Mouse (Mus musculus) layer of hippocampus, adult 2 months (tissue): ENCODE measurements around the gene Anxa5. TPM values are rescaled to one million over a fixed set of nuclear protein-coding genes. Genes with fewer than 3 reads are reported as not detected.

Experiments used
- DNase-seq, 2 experiments: peaks; one replicate each; pipeline ENCODE4 v3.0.0; 2022; ENCODE audit warnings: low spot score in 2 of 2
- H3K27ac ChIP-seq: fragments of 200-600 bp; 2 replicates; pipeline ENCODE4 v1.8.1; 2022
- H3K4me3 ChIP-seq: fragments of 200-600 bp; 2 replicates; pipeline ENCODE4 v1.8.1; 2022; ENCODE audit warnings: mild to moderate bottlenecking
- CTCF ChIP-seq: fragments of 200-600 bp; conservative IDR thresholded peaks from 2 replicates; pipeline ENCODE4 v1.8.1; 2022; ENCODE audit warnings: antibody characterized with exemption, mild to moderate bottlenecking, moderate library complexity
- total RNA-seq, 2 experiments: library from RNA; stranded (reverse); gene quantifications; 2 replicates each; pipeline ENCODE4 v1.2.3; 2021

Anxa5 gene
- total RNA-seq, 2 experiments from 2014 or later: 48.6 to 53.4 TPM

- Histone ChIP-seq H3K27ac (no peak overlapping the region), H3K4me3 (no peak overlapping the region)
- no peak for DNase-seq
- TF ChIP-seq CTCF: no peak
These were observed 20.1 kb downstream of the Anxa5 start for GRCm38 (mm10) chr3:36455566-36455965.

GRCm38 (mm10) chr3:36455124-36455523 lies 20.6 kb downstream of the Anxa5 start:
- no peak for TF ChIP-seq CTCF
- H3K4me3 ChIP-seq: no peak overlapping the region
- DNase-seq: no peak
- H3K27ac ChIP-seq: no peak overlapping the region

GRCm38 (mm10) chr3:36452502-36452901 lies 23.2 kb downstream of the Anxa5 start:
- no peak for TF ChIP-seq CTCF
- Histone ChIP-seq H3K4me3 (no peak overlapping the region), H3K27ac (no peak overlapping the region)
- no peak for DNase-seq

- no peak for TF ChIP-seq CTCF
- DNase-seq: no peak
- Histone ChIP-seq H3K27ac (no peak overlapping the region), H3K4me3 (no peak overlapping the region)
These were observed 26.2 kb downstream of the Anxa5 start for GRCm38 (mm10) chr3:36449292-36450165.

- Histone ChIP-seq H3K27ac (no peak overlapping the region), H3K4me3 (no peak overlapping the region)
- no peak for DNase-seq
- no peak for TF ChIP-seq CTCF
These were observed 28.8 kb downstream of the Anxa5 start for GRCm38 (mm10) chr3:36446918-36447317.

- TF ChIP-seq CTCF: no peak
- H3K4me3 ChIP-seq: no peak overlapping the region
- no peak overlapping the region for H3K27ac ChIP-seq
- DNase-seq: no peak
These were observed 29.2 kb downstream of the Anxa5 start for GRCm38 (mm10) chr3:36446506-36446905.

- Histone ChIP-seq H3K4me3 (no peak overlapping the region), H3K27ac (no peak overlapping the region)
These were observed 29.7 kb downstream of the Anxa5 start for GRCm38 (mm10) chr3:36446041-36446440.

GRCm38 (mm10) chr3:36442426-36442825 lies 33.3 kb downstream of the Anxa5 start:
- H3K4me3 ChIP-seq: no peak overlapping the region
- no peak overlapping the region for H3K27ac ChIP-seq
- peak; percentile 70 for TF ChIP-seq CTCF
- DNase-seq: peak; percentile 44 to 75

More at GRCm38 (mm10) chr3:36446041-36446440, 29.7 kb downstream of the Anxa5 start:
- no peak for TF ChIP-seq CTCF
- DNase-seq: no peak

GRCm38 (mm10) chr3:36440280-36440679 lies 35.4 kb downstream of the Anxa5 start:
- H3K27ac ChIP-seq: no peak overlapping the region
- no peak for DNase-seq
- no peak overlapping the region for H3K4me3 ChIP-seq
- no peak for TF ChIP-seq CTCF

GRCm38 (mm10) chr3:36430360-36430759 lies 45.3 kb downstream of the Anxa5 start:
- TF ChIP-seq CTCF: no peak
- Histone ChIP-seq H3K27ac (no peak overlapping the region), H3K4me3 (no peak overlapping the region)
- DNase-seq: no peak

GRCm38 (mm10) chr3:36427386-36427785 lies 48.3 kb downstream of the Anxa5 start:
- TF ChIP-seq CTCF: no peak
- Histone ChIP-seq H3K4me3 (no peak overlapping the region), H3K27ac (no peak overlapping the region)
- no peak for DNase-seq

GRCm38 (mm10) chr3:36409456-36409855 lies 66.2 kb downstream of the Anxa5 start:
- DNase-seq: no peak
- Histone ChIP-seq H3K27ac (no peak overlapping the region), H3K4me3 (no peak overlapping the region)
- no peak for TF ChIP-seq CTCF

GRCm38 (mm10) chr3:36406967-36407366 lies 68.7 kb downstream of the Anxa5 start:
- H3K4me3 ChIP-seq: no peak overlapping the region
- TF ChIP-seq CTCF: no peak
- no peak overlapping the region for H3K27ac ChIP-seq
- no peak for DNase-seq

GRCm38 (mm10) chr3:36406340-36406739 lies 69.4 kb downstream of the Anxa5 start:
- no peak overlapping the region for H3K27ac ChIP-seq
- DNase-seq: no peak
- TF ChIP-seq CTCF: no peak
- H3K4me3 ChIP-seq: no peak overlapping the region
